Mouse (Mus musculus) spleen, adult 2 months (tissue): ENCODE data around the gene Adh5. TPM values are rescaled to one million over a fixed set of nuclear protein-coding genes. Genes with fewer than 3 reads are reported as not detected.

Experiments used
- DNase-seq, 2 experiments: peaks; one replicate each; pipeline versions ENCODE4 v3.0.0 to v3.0.0-alpha.2; 2012 to 2021; ENCODE audit warnings: low spot score in 2 of 2, low read depth in 1 of 2
- H3K27ac ChIP-seq: fragments of 200-500 bp; 2 replicates; pipeline ENCODE4 v1.5.1; 2012; ENCODE audit warnings: low read length, inconsistent platforms; ENCODE audit not compliant: insufficient read depth
- H3K27me3 ChIP-seq: fragments of 200-500 bp; 2 replicates; pipeline ENCODE4 v1.6.1; 2012; ENCODE audit warnings: mild to moderate bottlenecking, moderate library complexity, low read length, inconsistent platforms; ENCODE audit not compliant: control insufficient read depth, insufficient read depth
- H3K36me3 ChIP-seq: fragments of 200-500 bp; 2 replicates; pipeline ENCODE4 v1.6.1; 2012; ENCODE audit warnings: mild to moderate bottlenecking, low read length, inconsistent platforms; ENCODE audit not compliant: control insufficient read depth, insufficient read depth
- H3K4me1 ChIP-seq: fragments of 200-500 bp; 2 replicates; pipeline ENCODE4 v1.6.1; 2011; ENCODE audit warnings: inconsistent platforms; ENCODE audit not compliant: control insufficient read depth, insufficient read depth, insufficient read length
- H3K4me3 ChIP-seq: fragments of 200-500 bp; 2 replicates; pipeline ENCODE4 v1.5.1; 2011; ENCODE audit warnings: mild to moderate bottlenecking, inconsistent platforms; ENCODE audit not compliant: insufficient read depth, insufficient read length; ENCODE audit errors: extremely low read depth
- CTCF ChIP-seq: fragments of 200-500 bp; IDR thresholded peaks from 2 replicates; pipeline ENCODE4 v1.5.1; 2011; ENCODE audit warnings: mild to moderate bottlenecking, inconsistent platforms; ENCODE audit not compliant: insufficient read depth, insufficient read length, insufficient replicate concordance; ENCODE audit errors: extremely low read depth
- POLR2A ChIP-seq: fragments of 200-500 bp; IDR thresholded peaks from 2 replicates; pipeline ENCODE4 v1.6.1; 2011; ENCODE audit warnings: low read depth, low read length, inconsistent platforms
- WGBS: fragments of 180-500 bp; shearing (Covaris S2); methylation state at CpG from one replicate; pipeline ENCODE4 v1.1.7; 2018; 5-methylcytosine and 5-hydroxymethylcytosine counted together
- polyA plus RNA-seq: library from polyadenylated mRNA; depleted of rRNA; stranded (reverse); fragments of >200 nt; gene quantifications from 2 replicates; pipeline ENCODE4 v1.2.3, GENCODE M21; 2012; rRNA removed

Adh5 gene
- 15.1 and 15.4 TPM in 2 replicates for polyA plus RNA-seq

- peak within 1 kb of the TSS; percentile 67 for H3K27ac ChIP-seq
- peak; percentile 84 to 89 for DNase-seq
- H3K27me3 ChIP-seq: no peaks in the 10 kb centered on the region
- peak; percentile 40; the same call in 1 of the 2 replicates for TF ChIP-seq POLR2A
- no peak for TF ChIP-seq CTCF
- peaks cover 3% of the 10 kb centered on the region; the same call in 1 of the 2 replicates for H3K36me3 ChIP-seq
- peak within 1 kb of the TSS; percentile 71 for H3K4me3 ChIP-seq
- peaks cover 3% of the 10 kb centered on the region; the same call in 1 of the 2 replicates for H3K4me1 ChIP-seq
- WGBS: under 1% methylated on average over 84 of the region's 86 CpGs
These were observed at the start of gene Adh5 for GRCm38 (mm10) chr3:138442612-138443464. Gene Adh5, plus strand, starts transcription at chr3:138443093.

DNA sequence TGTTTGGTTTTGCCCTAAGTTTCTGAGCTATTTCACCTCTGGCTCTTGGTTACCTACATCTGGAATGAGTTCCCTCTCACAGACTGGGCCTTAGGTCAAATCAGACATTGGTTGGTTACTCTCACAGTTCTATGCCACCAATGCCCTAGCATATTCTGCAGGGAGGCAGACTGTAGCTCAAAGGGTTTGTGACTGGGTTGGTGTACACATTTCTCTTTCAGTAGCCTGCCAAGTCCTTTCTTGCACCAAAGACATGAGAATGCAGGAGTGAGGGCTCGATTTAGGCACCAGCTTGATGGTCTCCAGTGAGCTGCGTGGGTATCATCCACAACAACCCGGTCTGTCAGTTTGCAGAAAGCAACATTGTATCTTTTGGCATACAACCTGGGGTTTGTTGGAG lies 38.0 kb upstream of the Adh5 start:
- no peaks in the 10 kb centered on the region for H3K4me1 ChIP-seq
- H3K4me3 ChIP-seq: no peak overlapping the region
- no peak for DNase-seq
- 77% methylated on average over 3 of the region's 3 CpGs for WGBS
- H3K27ac ChIP-seq: no peak overlapping the region
- TF ChIP-seq CTCF: no peak
- no peak for TF ChIP-seq POLR2A
- H3K36me3 ChIP-seq: no peaks in the 10 kb centered on the region
- H3K27me3 ChIP-seq: no peaks in the 10 kb centered on the region

- TF ChIP-seq POLR2A (no peak), CTCF (no peak)
- Histone ChIP-seq H3K4me3 (no peak overlapping the region), H3K27me3 (no peaks in the 10 kb centered on the region), H3K36me3 (no peaks in the 10 kb centered on the region), H3K4me1 (no peaks in the 10 kb centered on the region), H3K27ac (no peak overlapping the region)
- DNase-seq: no peak
- 17% methylated on average over 3 of the region's 3 CpGs for WGBS
These were observed 37.6 kb upstream of the Adh5 start for GRCm38 (mm10) chr3:138405341-138405740.

DNA sequence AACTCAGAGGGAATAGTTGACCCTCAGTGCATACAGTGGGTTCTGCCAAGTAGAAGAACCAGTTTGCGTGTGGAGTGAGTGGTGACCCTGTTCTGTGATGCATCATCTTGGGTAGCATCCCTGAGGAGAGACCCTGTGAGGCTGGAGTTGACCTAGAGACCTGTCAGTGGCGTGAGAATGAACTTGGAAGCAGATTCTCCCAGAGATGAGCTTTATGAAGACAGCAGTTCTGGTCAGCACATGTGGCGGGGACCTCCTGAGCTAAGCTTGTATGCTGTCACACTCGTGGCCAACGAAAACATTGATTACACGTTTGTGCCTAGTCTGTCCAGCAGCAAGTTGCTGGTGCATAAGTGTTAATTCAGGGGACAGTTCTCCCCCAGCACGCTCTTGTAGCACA lies 37.1 kb upstream of the Adh5 start:
- TF ChIP-seq CTCF (no peak), POLR2A (no peak)
- no peaks in the 10 kb centered on the region for H3K27me3 ChIP-seq
- 84% methylated on average over 7 of the region's 7 CpGs for WGBS
- no peak overlapping the region for H3K4me3 ChIP-seq
- H3K4me1 ChIP-seq: no peaks in the 10 kb centered on the region
- no peak for DNase-seq
- H3K27ac ChIP-seq: no peak overlapping the region
- H3K36me3 ChIP-seq: no peaks in the 10 kb centered on the region

GRCm38 (mm10) chr3:138407920-138408319 lies 35.0 kb upstream of the Adh5 start:
- no peak for DNase-seq
- H3K4me1 ChIP-seq: no peaks in the 10 kb centered on the region
- no peaks in the 10 kb centered on the region for H3K36me3 ChIP-seq
- no peak overlapping the region for H3K4me3 ChIP-seq
- WGBS: 91% methylated on average over 1 of the region's 1 CpGs
- no peaks in the 10 kb centered on the region for H3K27me3 ChIP-seq
- TF ChIP-seq CTCF: no peak
- no peak for TF ChIP-seq POLR2A
- H3K27ac ChIP-seq: no peak overlapping the region

GRCm38 (mm10) chr3:138409585-138409984 lies 33.3 kb upstream of the Adh5 start:
- H3K27me3 ChIP-seq: no peaks in the 10 kb centered on the region
- H3K4me1 ChIP-seq: no peaks in the 10 kb centered on the region
- no peak overlapping the region for H3K27ac ChIP-seq
- no peak overlapping the region for H3K4me3 ChIP-seq
- no peaks in the 10 kb centered on the region for H3K36me3 ChIP-seq
- WGBS: 89% methylated on average over 1 of the region's 1 CpGs
- DNase-seq: no peak
- TF ChIP-seq CTCF (no peak), POLR2A (no peak)

GRCm38 (mm10) chr3:138410211-138410610 lies 32.7 kb upstream of the Adh5 start:
- DNase-seq: no peak
- H3K27ac ChIP-seq: no peak overlapping the region
- H3K4me1 ChIP-seq: no peaks in the 10 kb centered on the region

More at GRCm38 (mm10) chr3:138410211-138410610, 32.7 kb upstream of the Adh5 start:
- Histone ChIP-seq H3K27me3 (no peaks in the 10 kb centered on the region), H3K36me3 (no peaks in the 10 kb centered on the region), H3K4me3 (no peak overlapping the region)
- WGBS: 82% methylated on average over 3 of the region's 3 CpGs
- no peak for TF ChIP-seq POLR2A
- no peak for TF ChIP-seq CTCF
